Mouse (Mus musculus) G1E (cell line): Measurements from ENCODE around the gene D10Jhu81e.

Experiments
- CTCF ChIP-seq: IDR thresholded peaks from 2 replicates; pipeline ENCODE4 v1.5.1; 2012; ENCODE audit warnings: low read depth, low read length, inconsistent platforms, mixed read lengths
- GATA1 ChIP-seq: IDR thresholded peaks from 2 replicates; pipeline ENCODE4 v1.6.1; 2012; ENCODE audit warnings: borderline replicate concordance, low read length, inconsistent platforms, mixed read lengths
- GATA2 ChIP-seq: IDR thresholded peaks from 2 replicates; pipeline ENCODE4 v1.6.1; 2012; ENCODE audit warnings: low read depth, low read length, inconsistent platforms, borderline replicate concordance
- POLR2AphosphoS5 ChIP-seq: IDR thresholded peaks from 2 replicates; pipeline ENCODE4 v1.6.1; 2012; ENCODE audit warnings: low read depth, low read length, inconsistent platforms; ENCODE audit not compliant: insufficient replicate concordance
- TAL1 ChIP-seq: conservative IDR thresholded peaks from 2 replicates; pipeline ENCODE4 v1.6.1; 2012; ENCODE audit warnings: low read depth, low read length, inconsistent platforms, mixed read lengths

DNA sequence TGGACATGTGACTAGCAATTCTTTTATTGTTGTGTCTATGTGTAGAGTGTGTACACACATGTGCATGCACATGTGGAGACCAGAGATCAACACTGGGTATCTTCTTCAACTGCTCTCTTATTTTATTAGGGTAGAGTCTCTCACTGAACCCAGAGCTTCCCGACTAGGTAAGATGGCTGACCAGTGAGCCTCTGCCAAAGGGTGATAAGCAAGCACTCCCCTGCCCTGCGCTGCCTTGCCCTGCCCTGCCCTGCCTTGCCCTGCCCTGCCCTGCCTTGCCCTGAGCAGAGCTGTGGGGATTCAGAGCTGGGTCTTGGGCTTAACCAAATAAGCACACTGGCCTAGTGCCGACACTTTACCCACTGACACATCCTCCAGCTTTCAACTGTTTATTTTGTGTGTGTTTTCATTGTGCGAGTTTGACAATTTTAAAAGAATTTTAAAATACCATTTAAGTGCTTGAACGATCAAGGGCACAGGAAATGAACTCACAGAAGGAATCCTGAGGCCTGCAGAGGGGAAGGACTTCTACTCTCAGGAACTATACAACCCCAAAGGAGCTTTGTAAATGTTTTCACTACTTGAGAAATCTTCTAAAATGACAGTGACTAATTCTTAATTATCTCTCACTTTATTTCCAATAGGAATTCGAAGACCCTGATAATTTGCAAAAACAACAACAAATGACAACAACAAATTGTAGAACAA, 46.9 kb upstream of the D10Jhu81e start:
- TF ChIP-seq CTCF (no peak), GATA1 (no peak), TAL1 (no peak), POLR2AphosphoS5 (no peak), GATA2 (no peak)
